Mouse (Mus musculus) lung, postnatal 10 days (tissue): ENCODE data around the gene Gm5152.
"Not testable (repeated sequence)": the region's sequence is repeated elsewhere in the genome, so short reads cannot be mapped to it uniquely, and the experiment has no call there.

Experiments
- DNase-seq: peaks from one replicate; pipeline ENCODE4 v3.0.0; 2021

The Gm5152 gene

DNA sequence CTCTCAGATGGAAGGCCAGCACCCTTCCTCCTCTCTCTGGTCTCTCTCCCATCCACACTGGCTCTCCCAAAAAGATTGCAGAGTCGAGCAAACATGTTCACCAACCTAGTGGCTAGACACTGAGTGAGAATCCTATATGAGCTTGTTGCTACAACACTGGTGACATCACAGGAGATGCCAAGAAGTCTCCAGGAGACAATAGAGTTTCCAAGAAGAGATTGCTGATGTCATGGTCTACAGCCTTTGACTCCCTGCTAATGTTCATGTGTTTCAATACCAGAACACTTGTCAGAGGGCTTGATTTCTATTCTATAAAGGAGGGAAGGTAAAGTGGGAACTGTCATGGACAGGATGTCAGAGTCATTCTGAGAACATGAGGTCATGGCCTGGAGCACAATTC is at the start of gene Gm5152:
Gene Gm5152, minus strand, starts transcription at position 101 of the 400 bp plus-strand sequence.
- not testable (repeated sequence) for DNase-seq

DNA sequence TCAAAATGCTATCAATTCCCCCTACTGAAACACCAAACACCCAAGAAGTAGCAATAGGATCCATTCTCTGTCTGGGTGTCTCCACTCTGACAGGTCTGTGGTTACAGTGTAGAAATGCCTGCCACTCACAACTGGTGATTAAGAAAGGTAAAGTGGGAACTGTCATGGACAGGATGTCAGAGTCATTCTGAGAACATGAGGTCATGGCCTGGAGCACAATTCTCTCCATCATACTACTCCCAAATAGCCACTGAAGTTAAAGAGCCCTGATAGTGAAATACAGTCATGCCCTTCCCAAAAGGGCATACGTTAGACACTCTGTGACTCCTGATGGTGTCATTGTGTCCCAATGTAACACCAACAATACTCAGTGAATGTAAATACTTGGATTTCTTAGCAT is 8.4 kb upstream of the Gm5152 start:
- DNase-seq, result not testable (repeated sequence)

DNA sequence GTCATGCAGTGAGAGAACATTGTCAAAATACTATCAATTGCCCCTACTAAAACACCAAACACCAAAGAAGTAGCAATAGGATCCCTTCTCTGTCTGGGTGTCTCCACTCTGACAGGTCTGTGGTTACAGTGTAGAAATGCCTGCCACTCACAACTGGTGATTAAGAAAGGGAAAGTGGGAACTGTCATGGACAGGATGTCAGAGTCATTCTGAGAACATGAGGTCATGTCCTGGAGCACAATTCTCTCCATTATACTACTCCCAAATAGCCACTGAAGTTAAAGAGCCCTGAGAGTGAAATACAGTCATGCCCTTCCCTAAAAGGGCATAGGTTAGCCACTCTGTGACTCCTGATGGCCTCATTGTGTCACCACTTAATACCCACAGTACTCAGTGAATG is 556 bp downstream of the Gm5152 start:
- not testable (repeated sequence) for DNase-seq

DNA sequence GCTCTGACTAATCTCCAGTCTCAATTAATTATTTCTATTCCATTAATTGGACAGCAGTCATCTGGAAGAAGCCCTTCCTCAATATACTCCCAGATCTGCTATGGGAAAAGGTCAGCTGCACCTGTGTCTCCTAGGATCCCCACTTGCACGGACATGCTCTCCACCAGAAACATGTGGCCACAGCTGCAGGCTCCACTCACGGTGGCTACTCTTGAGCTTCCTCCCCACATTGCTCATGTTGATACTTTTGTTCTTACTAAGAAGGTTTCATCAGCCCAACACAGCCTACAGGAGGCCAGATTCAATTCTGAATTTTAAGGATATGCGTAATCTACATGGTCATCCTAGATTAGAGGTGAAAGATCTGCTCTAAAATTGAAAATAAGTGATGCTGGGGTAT is 5.9 kb downstream of the Gm5152 start:
- DNase-seq, result not testable (repeated sequence)

DNA sequence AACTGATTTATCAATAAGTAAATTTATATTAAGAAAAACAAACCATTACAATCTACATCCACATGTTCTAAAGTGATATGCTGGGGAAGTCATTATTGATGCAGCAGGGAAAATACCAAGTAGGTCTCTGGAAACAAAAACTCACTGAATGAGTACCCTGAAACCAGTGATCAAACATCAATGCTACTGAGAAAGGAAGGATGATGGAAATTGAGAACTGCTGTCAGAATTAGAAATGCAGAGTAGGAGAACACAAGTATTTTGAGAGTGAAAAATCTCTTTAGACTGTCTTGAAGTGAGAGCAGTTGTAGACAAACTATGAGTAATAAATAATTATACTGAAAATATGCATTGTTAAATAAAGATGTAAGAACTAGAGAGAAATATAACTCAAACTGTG is 26.0 kb downstream of the Gm5152 start:
- no peak for DNase-seq

DNA sequence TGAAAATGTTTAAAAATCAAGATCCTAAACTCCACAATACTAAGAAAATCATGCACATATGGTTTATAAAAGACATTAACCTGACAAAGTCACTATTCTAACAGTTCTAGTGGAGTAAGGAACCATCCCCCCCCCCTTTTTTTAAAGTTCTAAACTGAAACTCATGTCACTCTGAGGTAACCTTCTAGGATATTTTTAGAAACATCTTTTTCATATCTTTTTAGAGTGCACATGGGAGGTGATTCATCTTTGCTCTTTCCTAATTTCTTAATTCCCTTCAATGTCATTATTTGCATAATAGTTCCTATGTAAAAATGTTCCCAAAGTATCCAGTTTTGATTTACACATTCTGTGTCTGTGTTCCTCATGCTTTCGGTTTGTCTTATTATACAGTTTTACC is 43.3 kb downstream of the Gm5152 start:
- no peak for DNase-seq

DNA sequence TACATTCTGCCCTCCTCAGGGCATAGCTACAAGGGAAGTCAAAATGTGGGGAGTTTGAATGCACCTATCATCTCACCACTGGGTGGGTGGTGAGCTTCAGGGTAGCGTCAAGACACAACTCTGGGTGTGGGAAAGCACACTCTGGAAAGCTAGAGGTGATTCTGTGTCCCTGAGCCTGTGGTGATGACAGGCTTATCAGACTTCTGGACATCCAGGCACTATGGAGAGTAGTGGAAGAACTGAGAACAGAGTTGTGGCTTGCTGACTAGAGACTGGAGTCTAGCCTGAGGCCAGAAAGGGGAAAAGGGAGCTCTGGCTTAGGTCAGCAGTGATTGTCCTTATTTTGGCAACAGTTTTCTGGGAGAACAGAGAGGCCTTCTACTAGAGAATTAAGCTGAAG is 49.4 kb downstream of the Gm5152 start:
- no peak for DNase-seq
